Mouse (Mus musculus): ENCODE measurements around the gene Fbxl12. TPM values are rescaled to one million over a fixed set of nuclear protein-coding genes. Genes with fewer than 3 reads are reported as not detected.

The Fbxl12 gene
- polyA plus RNA-seq, 1 experiment from 2014 or later, result 14.7 TPM

Other genes starting within 250 kb of the Fbxl12 start
- gene Zfp26, start 184.6 kb downstream of the Fbxl12 start, polyA plus RNA-seq (2015; fragmentation: Nextera tagmentation; extraction: Ambion mirVana), result 13.5 and 16.7 TPM in 2 replicates
- 33.2 and 35.0 TPM in 2 replicates for gene Zfp426, start 152.0 kb downstream of the Fbxl12 start, polyA plus RNA-seq (2015; fragmentation: Nextera tagmentation; extraction: Ambion mirVana)
- gene Zfp266, start 123.3 kb downstream of the Fbxl12 start, polyA plus RNA-seq (2015; fragmentation: Nextera tagmentation; extraction: Ambion mirVana), result 109 and 135 TPM in 2 replicates
- 48.1 and 55.5 TPM in 2 replicates for gene Zfp846, start 63.5 kb downstream of the Fbxl12 start, polyA plus RNA-seq (2015; fragmentation: Nextera tagmentation; extraction: Ambion mirVana)
- gene Ubl5, start 1.9 kb downstream of the Fbxl12 start, polyA plus RNA-seq (2015; fragmentation: Nextera tagmentation; extraction: Ambion mirVana), result 444 and 482 TPM in 2 replicates
- 61.0 and 61.6 TPM in 2 replicates for gene Pin1, start 7.3 kb upstream of the Fbxl12 start, polyA plus RNA-seq (2015; fragmentation: Nextera tagmentation; extraction: Ambion mirVana)
- gene Olfm2, start 101.6 kb upstream of the Fbxl12 start, polyA plus RNA-seq (2015; fragmentation: Nextera tagmentation; extraction: Ambion mirVana), result 225 and 251 TPM in 2 replicates
- 0.85 and 1.3 TPM in 2 replicates for gene Col5a3, start 170.3 kb upstream of the Fbxl12 start, polyA plus RNA-seq (2015; fragmentation: Nextera tagmentation; extraction: Ambion mirVana)
- not detected in 2 replicates for gene Rdh8, start 173.7 kb upstream of the Fbxl12 start, polyA plus RNA-seq (2015; fragmentation: Nextera tagmentation; extraction: Ambion mirVana)
- 7.1 and 13.7 TPM in 2 replicates for gene A230050P20Rik, start 223.9 kb upstream of the Fbxl12 start, polyA plus RNA-seq (2015; fragmentation: Nextera tagmentation; extraction: Ambion mirVana)
- 15.2 and 17.7 TPM in 2 replicates for gene Angptl6, start 235.0 kb upstream of the Fbxl12 start, polyA plus RNA-seq (2015; fragmentation: Nextera tagmentation; extraction: Ambion mirVana)
- 48.8 and 51.1 TPM in 2 replicates for gene Ppan, start 243.4 kb upstream of the Fbxl12 start, polyA plus RNA-seq (2015; fragmentation: Nextera tagmentation; extraction: Ambion mirVana)

Data from midbrain, embryonic 16.5 days (tissue).